Mouse (Mus musculus) cerebellum, adult 18-20 months (tissue): ENCODE measurements around the gene Chst11.

Experiments
- DNase-seq, 2 experiments: peaks; one replicate each; pipeline ENCODE4 v3.0.0; 2021

Chst11 gene

DNA sequence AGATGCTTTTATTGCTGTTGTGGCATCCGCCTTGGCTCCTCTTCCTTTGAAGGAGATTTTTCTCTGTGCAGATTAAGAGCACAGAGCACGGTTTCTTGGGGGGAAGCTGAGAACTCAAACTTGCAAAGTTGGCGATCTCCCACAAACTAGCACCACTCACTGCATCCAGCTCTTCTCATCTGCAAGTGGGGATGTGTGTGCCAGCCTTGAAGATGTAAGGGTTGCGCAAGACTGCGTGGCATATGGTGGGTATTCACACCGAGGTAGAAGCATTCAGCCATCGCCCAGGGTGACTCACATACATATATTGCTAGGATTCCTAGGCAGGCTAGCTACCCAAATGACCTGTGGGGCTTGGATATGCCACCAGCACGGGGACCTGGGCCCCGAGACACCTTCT lies 52.9 kb downstream of the Chst11 start:
- DNase-seq, result no peak

DNA sequence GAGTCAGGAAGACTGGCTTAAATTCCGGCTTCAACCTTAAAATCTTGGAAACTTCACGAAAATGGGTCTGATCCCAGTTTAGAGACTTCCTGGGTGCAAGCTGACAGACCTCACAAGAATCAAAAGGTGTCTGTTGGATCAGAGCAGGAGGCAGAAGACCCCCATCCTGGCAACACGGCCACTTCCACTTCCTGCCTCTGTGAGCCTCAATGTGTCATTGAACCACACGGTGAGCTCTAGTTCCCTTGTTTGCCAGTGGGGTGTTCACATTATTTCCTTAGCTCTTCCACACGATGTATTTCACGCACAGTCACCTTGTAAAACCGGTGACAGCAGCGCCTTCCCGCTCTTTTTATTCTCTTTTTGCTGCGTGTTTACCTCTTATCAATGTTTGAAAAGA lies 54.1 kb downstream of the Chst11 start:
- no peak for DNase-seq

DNA sequence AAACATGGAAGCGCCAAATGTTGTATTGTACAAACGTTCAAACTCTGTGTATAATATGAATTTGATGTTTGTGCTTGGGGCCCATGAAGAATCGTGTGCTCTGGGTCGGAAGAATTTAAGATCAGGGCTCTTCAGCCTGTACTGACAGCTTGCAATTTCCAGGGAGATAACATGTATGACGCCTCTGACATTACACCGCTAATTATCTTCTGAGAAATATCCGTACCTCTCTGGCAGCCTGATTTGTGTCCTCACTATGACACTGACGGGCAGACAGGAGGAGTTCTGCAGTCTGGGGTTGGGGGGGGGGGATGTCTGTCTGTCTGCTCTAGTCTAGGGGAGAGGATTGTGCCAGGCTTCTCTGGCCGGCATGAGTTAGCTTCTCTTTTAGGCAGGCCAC lies 56.6 kb downstream of the Chst11 start:
- DNase-seq, result no peak

DNA sequence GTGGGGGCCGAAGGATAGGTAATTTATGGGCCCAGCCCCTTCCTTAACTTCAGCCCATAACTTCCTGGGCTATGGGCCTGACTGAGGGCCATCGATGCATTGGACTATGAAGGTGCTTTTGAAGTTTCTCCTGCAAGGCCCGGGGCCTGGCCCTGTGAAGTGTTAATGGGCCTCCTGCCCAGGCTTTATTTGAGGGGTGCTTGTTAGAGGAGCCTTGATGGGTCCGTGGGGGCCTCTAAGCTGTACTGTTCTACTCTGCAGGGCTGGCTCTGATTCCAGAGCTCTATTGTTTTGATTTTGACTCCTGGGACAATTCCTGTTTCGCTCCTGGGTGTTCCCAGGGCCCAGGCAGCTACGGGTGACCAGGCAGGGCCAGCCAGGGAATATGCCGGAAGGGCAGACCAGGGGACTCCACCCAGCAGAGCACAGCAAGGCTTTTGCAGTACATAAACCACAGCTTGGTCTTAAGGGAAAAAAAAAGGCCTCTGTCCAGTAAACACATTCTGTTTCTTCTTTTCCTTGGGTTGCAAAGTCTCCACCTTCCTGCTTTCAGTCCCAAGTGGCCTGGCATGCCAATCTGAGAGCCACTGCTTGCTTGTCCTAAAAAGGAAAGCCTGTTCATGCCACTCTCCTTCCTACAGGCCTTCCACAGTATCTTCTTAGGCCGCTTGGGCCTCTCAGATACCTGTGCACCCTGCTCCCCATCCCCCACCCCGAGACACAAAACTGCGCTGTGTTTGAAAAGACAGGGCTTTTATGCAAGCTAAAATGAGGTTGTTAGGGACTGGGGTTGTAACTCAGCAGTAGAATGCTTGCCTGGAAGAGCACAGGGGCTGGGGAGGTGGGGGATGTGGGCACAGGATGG lies 57.5 kb downstream of the Chst11 start:
- no peak for DNase-seq

DNA sequence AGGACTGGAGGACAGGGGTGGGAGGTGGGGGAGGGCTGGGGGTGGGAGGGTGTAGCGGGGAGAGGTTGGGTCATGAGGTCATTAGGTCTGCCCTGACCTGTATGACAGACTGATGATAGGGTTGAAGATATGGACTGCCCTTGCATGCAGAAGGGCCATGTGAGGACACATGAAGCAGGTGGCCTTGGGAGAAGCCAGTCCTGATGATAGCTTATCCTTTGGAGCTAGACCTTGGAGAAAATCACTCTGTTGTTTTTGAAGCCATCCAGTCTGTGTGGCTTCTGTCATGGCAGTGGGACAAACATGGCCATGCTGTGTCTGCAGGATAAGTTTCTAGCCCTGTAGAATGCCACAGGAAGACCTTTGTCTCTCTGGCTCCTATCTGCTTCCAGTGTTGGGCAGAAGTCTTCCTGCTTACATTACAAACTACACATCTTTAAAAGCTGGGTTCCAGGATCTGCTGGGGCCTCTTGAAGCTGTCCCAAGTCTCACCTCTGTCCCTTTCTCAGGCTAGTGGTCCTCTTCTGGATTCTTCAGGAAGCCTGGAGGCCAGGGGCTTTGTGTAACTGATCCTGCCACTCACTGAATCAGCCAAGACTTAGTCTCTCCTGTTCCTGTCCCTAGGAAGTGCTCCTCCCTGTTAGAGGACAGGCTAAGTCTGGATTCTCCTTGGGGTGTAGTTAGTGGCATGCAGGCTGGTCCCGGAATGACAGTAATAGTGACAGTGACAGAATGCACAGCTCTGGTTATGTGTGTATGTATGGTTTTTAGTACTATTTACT lies 58.4 kb downstream of the Chst11 start:
- no peak for DNase-seq

DNA sequence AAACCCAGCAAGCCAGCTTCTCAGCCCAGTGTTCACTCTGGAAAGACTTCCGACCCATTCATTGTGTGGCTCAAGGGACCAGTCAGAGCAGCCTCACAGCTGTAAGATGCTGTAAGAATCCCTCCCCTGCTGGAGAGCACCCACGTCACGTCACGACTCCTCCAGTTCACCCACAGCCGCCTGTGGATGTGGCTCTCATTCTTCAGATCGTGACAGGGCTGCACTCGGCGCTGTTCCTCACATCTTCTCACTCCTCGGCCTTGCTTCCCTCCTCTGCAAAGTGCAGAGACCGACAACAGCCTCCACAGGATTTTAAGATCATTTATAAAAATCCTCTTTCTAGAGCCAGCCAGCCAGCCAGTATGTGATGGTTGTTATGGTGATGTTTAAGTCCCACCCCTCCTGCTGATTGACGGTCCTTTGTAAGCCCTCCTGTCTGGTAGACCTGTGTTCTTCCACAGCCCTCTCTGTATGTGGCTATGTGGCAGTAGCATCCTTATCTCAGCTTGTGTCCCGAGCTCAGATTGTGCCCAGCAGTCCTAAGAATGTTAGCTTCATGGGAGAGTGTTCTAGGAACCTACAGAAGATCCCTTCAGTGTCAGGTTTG lies 64.0 kb downstream of the Chst11 start:
- no peak for DNase-seq

DNA sequence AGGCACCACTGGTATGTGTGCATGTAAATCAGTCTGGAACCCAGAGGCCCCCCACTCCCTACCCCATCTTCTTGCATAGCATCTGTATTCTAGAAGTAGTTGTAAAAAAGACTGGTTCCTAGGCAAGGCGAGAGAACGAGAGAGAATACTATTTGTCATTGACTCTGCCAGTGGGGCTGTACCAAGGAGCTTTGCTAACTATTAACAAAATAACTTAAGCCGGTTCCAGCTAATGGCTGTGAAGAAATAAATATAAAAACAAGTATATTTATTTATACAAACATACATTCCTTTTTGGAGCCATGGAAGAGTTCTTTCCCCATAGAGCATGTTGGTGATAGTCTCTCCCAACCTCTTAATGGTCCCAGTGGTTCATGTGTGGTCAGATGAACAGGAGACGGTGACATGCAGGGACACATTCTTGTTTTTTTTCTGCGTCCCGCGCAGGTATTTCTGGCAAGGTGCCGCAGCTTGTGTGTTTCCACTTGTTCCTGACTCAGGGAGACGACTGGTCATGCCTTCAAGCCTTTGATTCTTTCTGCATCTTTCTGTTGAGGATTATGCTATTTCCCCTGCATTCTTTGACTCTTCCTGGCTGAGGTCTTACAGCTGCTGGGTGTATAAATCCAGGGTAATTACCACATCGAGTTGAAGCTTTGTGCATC lies 68.7 kb downstream of the Chst11 start:
- no peak for DNase-seq

DNA sequence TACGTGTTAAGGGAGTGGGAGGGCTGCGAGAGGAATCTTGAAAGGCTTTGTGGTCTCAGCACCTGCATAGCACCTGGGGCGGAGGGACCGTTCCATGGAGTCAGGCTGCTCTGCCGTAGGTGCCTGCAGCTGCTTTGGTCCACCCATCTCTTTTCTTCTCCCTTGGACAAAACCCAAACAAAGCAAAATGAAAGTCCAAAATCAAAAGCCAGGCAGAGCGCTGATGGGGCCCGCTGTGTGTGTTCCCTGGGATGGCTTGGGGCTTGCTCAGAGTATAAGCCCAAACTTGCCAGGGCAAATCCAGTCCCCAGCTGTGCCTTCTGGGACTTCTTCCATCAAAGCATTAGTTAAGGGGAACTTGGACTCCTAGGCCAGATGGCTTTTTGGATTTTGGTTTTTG lies 71.0 kb downstream of the Chst11 start:
- no peak for DNase-seq

DNA sequence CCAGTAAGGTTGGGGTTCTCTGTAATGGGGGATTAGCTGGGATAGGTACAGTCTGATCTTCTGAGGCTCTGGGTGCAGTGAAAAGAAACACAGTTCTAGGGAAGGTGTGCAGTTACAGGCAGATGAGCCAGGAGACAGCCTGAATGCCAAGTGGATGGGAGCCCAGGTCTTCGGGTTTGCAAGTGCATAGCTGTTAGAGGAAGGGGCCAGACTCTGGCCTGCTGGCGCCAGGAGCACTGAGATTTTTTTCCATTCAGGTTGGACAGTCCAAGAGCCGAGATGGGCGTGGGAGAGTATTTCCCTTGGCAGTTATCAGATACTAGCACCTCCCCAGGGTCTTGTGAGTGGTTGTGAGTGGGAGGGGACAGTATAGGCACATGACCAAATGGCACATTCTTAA lies 71.6 kb downstream of the Chst11 start:
- DNase-seq, result no peak

DNA sequence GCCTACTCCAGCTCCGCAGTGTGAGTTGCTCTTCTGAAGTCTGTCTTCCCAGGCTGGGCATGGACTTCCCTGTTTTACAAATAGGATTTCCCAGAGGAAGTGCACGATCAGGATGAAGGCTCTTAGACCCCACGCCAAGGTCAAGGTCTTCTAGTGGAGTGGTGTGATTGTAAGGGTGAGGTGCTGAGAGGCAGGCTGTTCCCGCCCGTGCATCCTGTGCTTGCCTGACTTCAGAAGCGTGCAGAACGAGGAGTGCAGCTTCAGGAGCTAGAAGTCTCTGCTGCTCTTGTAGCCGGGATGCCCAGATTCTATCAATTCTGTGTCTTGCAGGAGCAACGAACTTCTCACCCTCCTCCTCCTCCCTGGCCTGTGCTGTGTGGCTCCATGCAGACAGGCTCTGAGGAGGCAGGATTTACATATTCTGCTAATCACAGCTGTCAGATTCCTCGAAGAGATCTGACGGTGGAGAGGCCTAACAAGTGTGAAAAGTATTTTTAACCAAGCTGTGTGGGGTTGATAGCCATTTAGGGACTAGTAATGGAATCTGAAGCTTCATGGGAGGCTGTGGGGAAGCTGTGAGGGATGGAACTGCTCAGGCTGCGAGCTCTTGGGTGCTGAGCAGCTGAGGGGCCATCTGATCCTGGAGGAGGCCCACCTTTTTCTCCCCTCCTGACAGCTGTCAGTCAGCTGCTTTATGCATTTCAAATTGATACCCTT lies 74.9 kb downstream of the Chst11 start:
- no peak for DNase-seq

DNA sequence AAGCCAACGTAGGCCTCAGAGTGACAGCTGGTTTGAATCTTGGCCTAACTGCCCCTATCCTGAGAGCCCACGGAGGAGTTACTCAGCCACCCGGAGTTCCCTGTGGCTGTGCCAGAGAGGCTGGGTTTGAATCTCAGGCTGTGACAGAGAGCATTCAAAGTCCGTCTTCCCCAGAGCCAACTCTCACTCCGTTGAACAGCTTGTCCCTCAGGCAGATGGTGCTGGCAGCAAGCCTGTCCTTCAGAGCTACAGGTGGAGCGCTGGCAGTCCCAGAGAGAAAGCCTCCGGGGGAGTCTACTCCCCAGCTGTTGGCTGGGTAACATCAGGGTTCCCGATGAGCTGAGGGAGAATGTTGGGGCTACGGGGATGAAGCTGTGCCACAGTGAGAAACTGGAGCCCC lies 77.0 kb downstream of the Chst11 start:
- DNase-seq, result peak; percentile 77 to 79

DNA sequence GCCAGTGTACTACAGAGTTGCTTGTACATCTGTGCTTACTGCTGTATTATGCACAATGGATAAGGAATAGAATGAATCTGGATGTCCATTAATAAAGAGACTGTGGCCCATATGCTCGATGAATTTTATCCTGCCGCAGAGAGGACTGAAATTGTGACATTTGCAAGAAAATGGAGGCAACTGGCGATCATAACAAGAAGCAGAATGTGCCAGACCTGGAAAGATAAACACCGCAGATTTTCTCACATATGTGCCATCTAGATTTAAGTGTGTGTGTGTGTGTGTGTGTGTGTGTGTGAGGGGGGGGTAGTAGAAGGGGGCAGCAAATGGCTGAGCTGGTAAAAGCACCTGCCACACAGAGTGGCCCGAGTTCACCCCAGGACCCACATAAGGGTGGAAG lies 79.5 kb downstream of the Chst11 start:
- no peak for DNase-seq

DNA sequence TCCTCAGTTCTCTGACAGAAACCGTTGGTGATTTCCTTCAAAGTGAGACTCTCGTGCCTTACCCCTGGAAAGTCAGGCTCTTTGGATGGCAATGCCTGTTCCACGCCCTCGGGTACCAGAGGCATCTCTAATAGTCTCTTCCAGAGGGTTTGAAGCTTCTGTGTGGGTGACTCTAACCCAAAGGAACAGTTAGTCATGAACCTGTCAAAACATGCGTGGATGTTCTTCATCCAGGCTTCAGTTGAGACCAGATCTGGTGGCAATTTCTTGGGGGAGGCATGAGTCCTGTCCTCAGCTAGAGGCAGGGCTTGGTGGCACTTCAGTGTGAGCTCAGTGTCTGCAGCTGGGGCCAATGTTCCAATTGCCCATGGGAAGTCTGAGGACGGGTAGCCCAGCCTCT lies 80.9 kb downstream of the Chst11 start:
- no peak for DNase-seq

DNA sequence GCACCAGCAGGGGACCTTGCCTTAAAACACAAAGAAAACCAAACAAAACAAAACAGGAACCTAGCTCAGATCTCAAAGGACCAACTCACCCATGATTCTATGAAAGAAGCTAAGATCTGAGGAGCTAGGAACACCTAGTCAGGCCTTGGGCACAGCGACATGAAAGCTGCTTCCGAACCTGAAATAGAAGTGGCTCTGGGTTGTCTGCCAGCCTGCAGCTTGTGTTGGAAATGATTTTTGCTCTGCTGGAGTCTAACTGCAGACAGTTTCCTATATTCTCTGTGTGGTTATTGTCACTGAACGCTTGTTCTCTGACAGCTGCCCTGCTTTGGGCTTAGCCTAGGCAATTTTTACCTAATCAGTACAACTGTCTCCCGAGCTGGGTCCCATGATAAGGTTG lies 82.0 kb downstream of the Chst11 start:
- peak in 1 of 2 experiments; percentile 21 for DNase-seq

DNA sequence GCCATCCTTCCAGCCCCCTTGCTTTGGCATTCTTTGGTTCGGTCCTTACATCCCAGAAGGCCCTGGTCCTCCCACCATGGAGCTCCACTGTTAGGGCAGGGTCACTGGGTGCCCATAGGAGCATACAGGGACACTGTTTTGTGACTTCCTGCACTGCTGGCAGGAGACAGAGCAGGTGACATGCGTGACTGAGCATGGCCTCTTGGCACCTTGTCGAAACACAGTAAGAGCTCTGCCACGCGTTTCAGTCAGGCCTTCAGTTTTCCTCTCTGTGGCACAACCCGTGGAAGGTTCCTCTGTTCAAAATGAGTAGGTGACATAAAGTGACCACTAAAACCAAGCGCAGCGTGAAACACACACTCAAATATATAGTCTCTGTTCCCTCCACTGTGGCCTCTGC lies 83.2 kb downstream of the Chst11 start:
- no peak for DNase-seq

DNA sequence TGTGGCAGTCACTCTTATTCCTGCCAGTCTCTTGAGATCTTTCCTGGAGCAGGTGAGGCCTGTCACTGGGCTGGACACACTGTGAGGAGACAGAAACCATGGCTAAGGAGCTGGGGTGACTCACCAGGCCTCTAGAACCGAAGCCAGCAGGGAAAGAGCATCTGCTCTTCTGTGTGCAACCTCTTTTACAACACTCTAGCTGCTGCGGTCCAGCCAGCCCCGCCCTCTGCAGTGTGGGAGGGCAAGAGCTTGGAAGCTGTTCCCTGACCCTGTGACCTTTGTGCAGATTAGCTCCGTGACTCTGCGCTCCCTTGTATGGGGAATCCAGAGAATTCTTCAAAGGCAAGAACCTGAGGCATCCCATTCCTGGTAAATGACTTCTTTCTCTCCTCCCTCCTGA lies 84.5 kb downstream of the Chst11 start:
- DNase-seq, result no peak

DNA sequence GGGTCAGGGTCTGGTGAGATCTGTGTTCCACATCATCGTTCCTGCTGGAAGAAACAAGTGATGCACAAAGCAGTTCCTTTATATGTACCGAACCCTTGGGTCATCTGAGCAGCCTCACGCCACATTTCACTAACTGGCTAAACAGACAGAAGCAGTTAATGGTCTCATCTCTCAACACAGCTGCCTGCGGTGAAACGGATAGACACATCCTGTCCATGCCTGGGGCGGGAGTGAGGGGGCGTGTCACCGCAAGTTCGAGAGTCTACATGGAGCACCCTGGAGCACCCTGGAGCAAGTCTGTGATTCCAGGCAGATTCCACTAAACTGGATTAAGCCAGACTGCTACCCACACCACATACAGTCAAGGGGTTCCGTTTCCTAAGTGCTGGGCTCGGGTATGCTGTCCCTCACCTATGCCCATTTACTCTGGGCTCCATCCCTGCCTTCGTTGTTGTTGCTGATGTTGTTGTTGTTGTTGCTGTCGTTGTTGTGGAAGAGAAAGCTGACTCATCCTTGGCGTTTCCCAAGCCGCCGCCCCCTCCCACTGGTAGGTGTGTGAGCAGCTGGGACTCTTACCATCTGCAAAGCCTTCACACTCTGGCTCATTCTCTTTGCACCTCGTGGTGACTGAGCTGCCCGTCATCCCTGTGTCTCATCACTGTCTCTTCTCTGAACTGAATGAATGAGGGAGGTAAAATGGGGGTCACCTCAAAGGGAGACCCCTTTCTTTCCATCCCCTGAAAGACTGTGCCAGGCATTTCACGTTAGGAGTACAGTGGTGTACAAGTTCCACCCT lies 86.7 kb downstream of the Chst11 start:
- DNase-seq, result no peak

DNA sequence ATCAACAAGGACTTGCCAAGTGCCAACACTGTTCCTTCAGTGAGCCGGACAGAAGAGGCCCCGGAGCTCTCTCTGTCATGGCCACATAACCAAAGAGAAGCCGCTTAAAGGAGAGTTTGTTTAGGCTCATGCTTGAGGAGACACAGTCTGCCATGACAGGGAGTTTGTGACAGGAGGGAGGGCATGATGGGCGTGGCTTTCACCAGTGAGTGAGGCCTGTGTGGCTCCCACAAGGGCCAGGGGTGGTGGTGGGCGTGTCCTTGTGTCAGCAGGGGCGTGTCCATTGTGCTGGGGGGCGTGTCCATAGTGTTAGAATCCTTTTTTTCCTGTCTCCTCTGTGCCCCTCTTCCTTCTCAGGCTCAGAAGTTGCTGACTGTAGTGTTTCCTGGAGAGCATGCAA lies 87.8 kb downstream of the Chst11 start:
- no peak for DNase-seq

DNA sequence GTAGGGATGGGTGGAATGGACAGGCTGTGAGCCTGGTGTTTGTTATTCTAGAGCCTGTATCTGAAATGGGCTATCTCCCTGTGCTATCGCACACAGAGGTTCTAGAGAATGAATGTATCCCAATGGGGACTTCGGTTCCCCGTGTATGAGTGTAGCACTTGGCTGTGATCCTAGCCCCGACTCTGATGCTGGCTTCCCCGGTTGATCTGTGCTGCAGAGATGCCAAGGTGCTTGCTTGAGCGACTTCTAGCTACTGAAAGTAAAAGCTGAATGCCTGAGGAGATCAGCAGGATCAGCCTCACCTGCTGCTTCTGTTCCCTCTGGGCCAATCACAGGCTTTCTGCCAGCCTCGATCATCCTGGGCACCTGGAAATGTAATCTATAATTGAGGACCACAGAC lies 91.5 kb downstream of the Chst11 start:
- DNase-seq, result peak in 1 of 2 experiments; percentile 19

DNA sequence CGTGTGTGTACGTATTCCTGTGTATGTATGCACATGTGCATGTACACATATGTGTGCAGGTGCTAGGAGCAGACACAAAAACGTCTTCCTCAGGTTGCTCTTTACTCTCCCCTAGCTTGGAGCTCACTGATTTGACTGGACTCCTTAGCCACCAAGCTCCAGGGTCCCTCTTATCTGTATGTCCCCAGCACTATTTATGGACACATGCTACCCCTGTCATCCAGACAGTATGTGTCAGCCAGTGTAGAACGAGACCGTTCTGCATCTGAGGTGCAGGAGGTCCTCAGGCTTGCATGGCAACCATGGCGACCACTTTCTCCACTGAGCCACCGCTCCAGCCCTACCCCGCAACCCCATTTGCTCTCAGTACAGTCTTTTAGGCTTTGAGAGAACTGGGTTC lies 93.4 kb downstream of the Chst11 start:
- DNase-seq, result no peak

DNA sequence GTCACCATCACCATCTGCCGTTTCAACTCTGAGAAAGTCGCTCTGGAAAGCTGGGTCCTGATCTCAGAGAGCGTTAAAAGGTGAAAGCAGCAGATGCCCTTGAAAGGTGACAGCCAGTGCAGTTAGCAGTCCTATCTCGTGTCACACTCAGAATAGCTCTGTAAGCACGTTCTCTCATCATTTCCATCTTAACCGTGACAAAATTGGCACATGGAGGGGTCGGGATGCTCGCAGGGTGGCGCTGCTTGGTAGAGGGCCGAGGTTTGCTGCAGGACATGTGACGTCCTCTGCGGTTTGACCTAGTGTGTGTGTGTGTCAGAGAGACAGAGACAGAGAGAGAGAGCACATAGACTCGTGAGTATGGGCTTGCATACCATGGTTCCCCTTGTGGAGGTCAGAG lies 94.5 kb downstream of the Chst11 start:
- no peak for DNase-seq

DNA sequence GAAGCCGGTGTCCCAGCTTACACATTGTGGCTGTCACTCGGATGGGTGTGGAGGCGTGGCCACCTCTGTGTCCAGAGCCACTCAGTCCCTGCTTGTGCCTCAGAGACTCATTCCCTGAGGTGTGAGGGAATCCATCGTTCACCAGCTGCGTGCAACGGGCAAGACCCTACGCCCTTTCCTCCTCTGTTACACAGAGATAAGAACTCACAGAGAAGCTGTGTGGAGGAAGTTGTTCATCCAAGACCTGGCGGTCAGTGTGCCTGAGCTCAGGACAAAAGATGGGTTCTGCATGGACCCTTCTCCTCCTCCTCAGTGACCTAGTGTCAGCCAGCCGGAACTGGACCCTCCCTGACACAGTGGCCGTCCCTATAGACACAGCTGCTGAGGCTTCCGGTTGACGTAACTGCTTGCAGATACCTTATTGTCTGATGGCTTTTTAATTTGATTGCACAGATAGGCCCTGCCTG lies 95.0 kb downstream of the Chst11 start:
- no peak for DNase-seq
